Mouse (Mus musculus) forebrain, embryonic 16.5 days (tissue): ENCODE measurements around the gene Bri3bp. TPM values are rescaled to one million over a fixed set of nuclear protein-coding genes. Genes with fewer than 3 reads are reported as not detected.

Source experiments
- ATAC-seq: fragments of 200-750 bp; cut with Nextera tagmentation; 2 replicates; pipeline ENCODE4 v1.8.0; 2017; ENCODE audit warnings: mild to moderate bottlenecking, moderate library complexity
- H3K27ac ChIP-seq: fragments of 300-500 bp; sonication (generic); 2 replicates; pipeline ENCODE4 v1.5.1; 2014; ENCODE audit warnings: low read length, control low read depth
- H3K27me3 ChIP-seq: fragments of 300-500 bp; sonication (generic); replicated peaks from 2 replicates; pipeline ENCODE4 v1.6.1; 2014; ENCODE audit warnings: low read length; ENCODE audit not compliant: control insufficient read depth, insufficient read depth
- H3K36me3 ChIP-seq: fragments of 300-500 bp; sonication (generic); 2 replicates; pipeline ENCODE4 v1.6.1; 2014; ENCODE audit not compliant: control insufficient read depth, insufficient read depth
- H3K4me1 ChIP-seq: fragments of 300-500 bp; sonication (generic); replicated peaks from 2 replicates; pipeline ENCODE4 v1.6.1; 2014; ENCODE audit warnings: low read length; ENCODE audit not compliant: control insufficient read depth, insufficient read depth
- H3K4me2 ChIP-seq: fragments of 300-500 bp; sonication (generic); 2 replicates; pipeline ENCODE4 v1.6.1; 2014; ENCODE audit warnings: mild to moderate bottlenecking, low read length, control low read depth
- H3K4me3 ChIP-seq: fragments of 300-500 bp; sonication (generic); replicated peaks from 2 replicates; pipeline ENCODE4 v1.5.1; 2014; ENCODE audit warnings: mild to moderate bottlenecking, low read length, control low read depth
- H3K9ac ChIP-seq: fragments of 300-500 bp; sonication (generic); replicated peaks from 2 replicates; pipeline ENCODE4 v1.6.1; 2014; ENCODE audit warnings: low read depth, low read length, control low read depth
- H3K9me3 ChIP-seq: fragments of 300-500 bp; sonication (generic); 2 replicates; pipeline ENCODE4 v1.6.1; 2016; ENCODE audit warnings: low read length; ENCODE audit not compliant: control insufficient read depth
- WGBS: fragments of 180-500 bp; shearing (Covaris S2); extraction: QIAGEN DNeasy Blood & Tissue Kit; methylation state at CpG from one replicate; pipeline ENCODE4 v1.1.7; 2014; 5-methylcytosine and 5-hydroxymethylcytosine counted together
- polyA plus RNA-seq: library from polyadenylated mRNA; unstranded; fragments of >200 nt; fragmentation: Nextera tagmentation; extraction: Ambion mirVana; gene quantifications from 2 replicates; pipeline ENCODE4 v1.2.1, GENCODE M21; 2015

Gene Bri3bp
- polyA plus RNA-seq, 1 experiment from 2014 or later = 37.8 TPM

GRCm38 (mm10) chr5:125465192-125465591 lies 23.8 kb downstream of the Bri3bp start:
- ATAC-seq = peak; percentile 10
- peaks cover 7% of the 10 kb centered on the region for H3K4me1 ChIP-seq
- 40% methylated on average over 7 of the region's 7 CpGs for WGBS
- H3K9ac ChIP-seq = no peak overlapping the region
- H3K27ac ChIP-seq = no peak overlapping the region; the same call in 1 of the 2 replicates
- peak overlapping the region; percentile 31 for H3K4me3 ChIP-seq
- H3K36me3 ChIP-seq = no peaks in the 10 kb centered on the region
- H3K4me2 ChIP-seq = peak overlapping the region; percentile 54
- no peaks in the 10 kb centered on the region for H3K27me3 ChIP-seq
- H3K9me3 ChIP-seq = no peaks in the 10 kb centered on the region

- WGBS = under 1% methylated on average over 25 of the region's 25 CpGs
- peak overlapping the region; percentile 43 for H3K27ac ChIP-seq
- no peaks in the 10 kb centered on the region for H3K36me3 ChIP-seq
- H3K4me3 ChIP-seq = peak overlapping the region; percentile 31
- H3K27me3 ChIP-seq = no peaks in the 10 kb centered on the region
- ATAC-seq = peak; percentile 100
- H3K9ac ChIP-seq = 0 out of 2 replicates have a peak overlapping the region, but pooled peaks have one; percentile 41
- peaks cover 7% of the 10 kb centered on the region for H3K4me1 ChIP-seq
- H3K4me2 ChIP-seq = peak overlapping the region; percentile 54
- H3K9me3 ChIP-seq = no peaks in the 10 kb centered on the region
These were observed 24.3 kb downstream of the Bri3bp start for GRCm38 (mm10) chr5:125465701-125466106.

- Histone ChIP-seq H3K4me3 (no peak overlapping the region), H3K4me2 (no peak overlapping the region), H3K4me1 (peaks cover 7% of the 10 kb centered on the region), H3K27me3 (no peaks in the 10 kb centered on the region), H3K36me3 (no peaks in the 10 kb centered on the region), H3K27ac (no peak overlapping the region), H3K9ac (no peak overlapping the region), H3K9me3 (no peaks in the 10 kb centered on the region)
- no peak for ATAC-seq
- WGBS = 93% methylated on average over 5 of the region's 5 CpGs
These were observed 25.1 kb downstream of the Bri3bp start for GRCm38 (mm10) chr5:125466483-125466882.

- H3K27ac ChIP-seq = no peak overlapping the region
- WGBS = 91% methylated on average over 14 of the region's 14 CpGs
- no peaks in the 10 kb centered on the region for H3K36me3 ChIP-seq
- H3K9me3 ChIP-seq = no peaks in the 10 kb centered on the region
- no peaks in the 10 kb centered on the region for H3K27me3 ChIP-seq
- no peak overlapping the region for H3K4me2 ChIP-seq
- H3K9ac ChIP-seq = no peak overlapping the region
- H3K4me1 ChIP-seq = peaks cover 7% of the 10 kb centered on the region
- no peak for ATAC-seq
- no peak overlapping the region for H3K4me3 ChIP-seq
These were observed 25.9 kb downstream of the Bri3bp start for GRCm38 (mm10) chr5:125467261-125467660.

GRCm38 (mm10) chr5:125470713-125471112 lies 29.3 kb downstream of the Bri3bp start:
- Histone ChIP-seq H3K4me2 (no peak overlapping the region), H3K9ac (no peak overlapping the region), H3K9me3 (no peaks in the 10 kb centered on the region), H3K27me3 (no peaks in the 10 kb centered on the region), H3K4me1 (0 out of 2 replicates have a peak, but pooled peaks cover 5% of the 10 kb centered on the region), H3K4me3 (no peak overlapping the region), H3K27ac (no peak overlapping the region), H3K36me3 (no peaks in the 10 kb centered on the region)
- ATAC-seq = no peak
- 89% methylated on average over 4 of the region's 4 CpGs for WGBS

- Histone ChIP-seq H3K27me3 (no peaks in the 10 kb centered on the region), H3K4me3 (no peak overlapping the region), H3K9me3 (no peaks in the 10 kb centered on the region), H3K4me1 (peaks cover 22% of the 10 kb centered on the region), H3K27ac (no peak overlapping the region), H3K9ac (no peak overlapping the region), H3K4me2 (no peak overlapping the region), H3K36me3 (no peaks in the 10 kb centered on the region)
- 79% methylated on average over 9 of the region's 9 CpGs for whole genome bisulfite sequencing
- no peak for ATAC-seq
These were observed 31.6 kb downstream of the Bri3bp start for GRCm38 (mm10) chr5:125472796-125473475.

- Histone ChIP-seq H3K27ac (no peak overlapping the region; the same call in 1 of the 2 replicates), H3K27me3 (no peaks in the 10 kb centered on the region), H3K36me3 (no peaks in the 10 kb centered on the region), H3K9ac (peak overlapping the region; percentile 82; the same call in 1 of the 2 replicates), H3K9me3 (no peaks in the 10 kb centered on the region), H3K4me2 (peak overlapping the region; percentile 86), H3K4me1 (peaks cover 34% of the 10 kb centered on the region), H3K4me3 (peak overlapping the region; percentile 89)
- 65% methylated on average over 12 of the region's 12 CpGs for WGBS
- ATAC-seq = no peak
These were observed 33.7 kb downstream of the Bri3bp start for GRCm38 (mm10) chr5:125475030-125475429.

GRCm38 (mm10) chr5:125475601-125476285 lies 34.4 kb downstream of the Bri3bp start, which contains the start of gene Aacs:
TSS of gene Aacs (plus strand) at chr5:125475814.
- peak within 1 kb of the TSS; percentile 89 for H3K4me3 ChIP-seq
- no peaks in the 10 kb centered on the region for H3K9me3 ChIP-seq
- H3K36me3 ChIP-seq = no peaks in the 10 kb centered on the region
- H3K4me2 ChIP-seq = peak within 1 kb of the TSS; percentile 86
- no peaks in the 10 kb centered on the region for H3K27me3 ChIP-seq
- H3K9ac ChIP-seq = peak within 1 kb of the TSS; percentile 82
- WGBS = under 1% methylated on average over 59 of the region's 60 CpGs
- H3K27ac ChIP-seq = peak within 1 kb of the TSS; percentile 85
- ATAC-seq = peak; percentile 94
- peaks cover 39% of the 10 kb centered on the region for H3K4me1 ChIP-seq

- WGBS = 4% methylated on average over 5 of the region's 5 CpGs
- H3K27me3 ChIP-seq = no peaks in the 10 kb centered on the region
- no peaks in the 10 kb centered on the region for H3K9me3 ChIP-seq
- no peak for ATAC-seq
- H3K36me3 ChIP-seq = no peaks in the 10 kb centered on the region
- peak overlapping the region; percentile 82 for H3K9ac ChIP-seq
- H3K4me3 ChIP-seq = peak overlapping the region; percentile 89
- peak overlapping the region; percentile 85 for H3K27ac ChIP-seq
- H3K4me2 ChIP-seq = peak overlapping the region; percentile 86
- peaks cover 40% of the 10 kb centered on the region for H3K4me1 ChIP-seq
These were observed 34.9 kb downstream of the Bri3bp start for GRCm38 (mm10) chr5:125476286-125476625.
